Mouse (Mus musculus): ENCODE measurements around the gene Itpkb. TPM values are rescaled to one million over a fixed set of nuclear protein-coding genes. Genes with fewer than 3 reads are reported as not detected.

Itpkb gene
- total RNA-seq, 1 experiment from 2014 or later = 38.3 TPM

- ATAC-seq (replicated peaks; ENCODE audit: insufficient number of reproducible peaks, low FRiP score, low TSS enrichment, poor library complexity, severe bottlenecking) = no peak
Observed at GRCm38 (mm10) chr1:180465620-180466019, 135.3 kb downstream of the Itpkb start.

- no peak for ATAC-seq (replicated peaks; ENCODE audit: insufficient number of reproducible peaks, low FRiP score, low TSS enrichment, poor library complexity, severe bottlenecking)
Observed at GRCm38 (mm10) chr1:180468004-180468403, 137.7 kb downstream of the Itpkb start.

- ATAC-seq (replicated peaks; ENCODE audit: insufficient number of reproducible peaks, low FRiP score, low TSS enrichment, poor library complexity, severe bottlenecking) = no peak
Observed at GRCm38 (mm10) chr1:180473566-180473965, 143.3 kb downstream of the Itpkb start.

Other genes starting within 250 kb of the Itpkb start
- gene Coq8a, start 130.9 kb upstream of the Itpkb start, total RNA-seq (2017) = 7.4 to 10.1 TPM (median 9.0 TPM) in 3 replicates
- gene Psen2, start 67.0 kb upstream of the Itpkb start, total RNA-seq (2017) = 30.1 to 38.0 TPM (median 30.6 TPM) in 3 replicates
- gene Stum, start 153.0 kb downstream of the Itpkb start, total RNA-seq (2017) = not detected in 3 replicates
- gene Parp1, start 238.4 kb downstream of the Itpkb start, total RNA-seq (2017) = 58.1 to 70.1 TPM (median 61.4 TPM) in 3 replicates

All from monocyte, adult 5-6 weeks (primary cell).